In the genomic region with DNA sequence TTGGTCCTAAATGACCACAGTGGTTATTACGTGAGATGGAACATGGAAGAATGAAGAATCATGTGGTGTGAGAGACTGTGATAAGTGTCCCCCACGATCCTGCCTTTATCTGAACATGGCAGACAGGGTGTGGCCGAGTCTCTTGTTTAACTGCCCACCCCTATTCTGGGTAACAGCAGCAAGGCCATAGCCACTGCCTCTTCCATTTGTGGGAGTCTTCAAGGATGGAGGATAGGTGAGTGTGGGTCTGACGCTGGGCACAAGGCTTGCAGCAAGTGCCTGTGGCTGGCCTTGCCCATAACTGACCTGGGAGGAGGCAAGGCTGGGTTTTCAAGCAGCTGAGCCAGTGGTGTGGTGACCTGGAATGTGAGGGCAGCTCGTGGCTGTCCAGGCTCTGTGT, we compare ENCODE assay signal across 14 mouse cellular contexts. TPM values are rescaled to one million over a fixed set of nuclear protein-coding genes. Genes with fewer than 3 reads are reported as not detected.
DNase-seq lines count a peak whose midpoint lies in the region; ATAC-seq and TF ChIP-seq lines count a peak whose summit lies in the region.
"Had no signal": no experiment of that assay in that cellular context is flagged by ENCODE, and none has a peak within 500 bp of the region (broad histone marks: within the 10 kb centered on the region; RNA-seq: fewer than 3 reads in every experiment).

No protein-coding gene starts in this region.

- H3K4me1 ChIP-seq in hindbrain, embryonic 12.5 days: peaks cover 40% of the 10 kb centered on the region
- H3K4me1 ChIP-seq in hindbrain, postnatal 0 days (ENCODE audit: insufficient read depth, low read length): no peaks in the 10 kb centered on the region
- peaks cover 76% of the 10 kb centered on the region for H3K4me1 ChIP-seq in liver, embryonic 15.5 days (replicated peaks)
- H3K4me1 ChIP-seq: limb, embryonic 15.5 days had no signal

- H3K4me2 ChIP-seq in hindbrain, embryonic 12.5 days (replicated peaks): no peak overlapping the region
- H3K4me2 ChIP-seq in hindbrain, postnatal 0 days (ENCODE audit: low read depth, low read length): no peak overlapping the region
- peak overlapping the region; percentile 81 for H3K4me2 ChIP-seq in liver, embryonic 15.5 days
- H3K4me2 ChIP-seq: limb, embryonic 15.5 days had no signal

- no peak for ATAC-seq in hindbrain, embryonic 12.5 days (ENCODE audit: low FRiP score)
- no peak for ATAC-seq in hindbrain, postnatal 0 days
- peak; percentile 92 for ATAC-seq in liver, embryonic 15.5 days (ENCODE audit: insufficient read depth)
- ATAC-seq: activated CD4-positive, CD25-positive, alpha-beta regulatory T cell, adult 4 months had no signal

- H3K9me3 ChIP-seq in hindbrain, embryonic 12.5 days (replicated peaks): no peaks in the 10 kb centered on the region
- no peaks in the 10 kb centered on the region for H3K9me3 ChIP-seq in hindbrain, postnatal 0 days (ENCODE audit: low read length)
- no peaks in the 10 kb centered on the region for H3K9me3 ChIP-seq in liver, embryonic 15.5 days (replicated peaks)
- H3K9me3 ChIP-seq: limb, embryonic 15.5 days had no signal

- WGBS in hindbrain, embryonic 12.5 days: 73% methylated on average over 5 of the region's 5 CpGs
- WGBS in hindbrain, postnatal 0 days: 77% methylated on average over 5 of the region's 5 CpGs
- WGBS in liver, embryonic 15.5 days (ENCODE audit: insufficient replicate concordance): 15% methylated on average over 5 of the region's 5 CpGs

- no peak overlapping the region for H3K4me3 ChIP-seq in hindbrain, embryonic 12.5 days
- H3K4me3 ChIP-seq in hindbrain, postnatal 0 days (ENCODE audit: low read length): no peak overlapping the region
- peak overlapping the region; percentile 68 for H3K4me3 ChIP-seq in liver, embryonic 15.5 days (replicated peaks)
- H3K4me3 ChIP-seq: limb, embryonic 15.5 days had no signal

- TF ChIP-seq CTCF in hindbrain, postnatal 0 days (IDR thresholded peaks at IDR 0.05; ENCODE audit: low read depth): no peak

- no peak overlapping the region for H3K9ac ChIP-seq in hindbrain, embryonic 12.5 days
- H3K9ac ChIP-seq in hindbrain, postnatal 0 days (replicated peaks; ENCODE audit: low read length): no peak overlapping the region
- peak overlapping the region; percentile 80 for H3K9ac ChIP-seq in liver, embryonic 15.5 days
- H3K9ac ChIP-seq: limb, embryonic 15.5 days had no signal

- H3K27ac ChIP-seq in hindbrain, embryonic 12.5 days: 0 out of 2 replicates have a peak overlapping the region, but pooled peaks have one; percentile 49
- H3K27ac ChIP-seq in hindbrain, postnatal 0 days: no peak overlapping the region
- peak overlapping the region; percentile 93 for H3K27ac ChIP-seq in liver, embryonic 15.5 days (replicated peaks)
- H3K27ac ChIP-seq: limb, embryonic 15.5 days had no signal

- DNase-seq in hindbrain, postnatal 0 days (ENCODE audit: low spot score): no peak
- DNase-seq in testis, postnatal 14 days (ENCODE audit: low spot score): peak; percentile 19
- no peak for DNase-seq in testis, postnatal 10 days (ENCODE audit: low spot score)
- DNase-seq in natural killer cell, adult 2 months (ENCODE audit: low spot score in 2 of 2): no peak
- no peak for DNase-seq in embryo, embryonic 10.5 days (ENCODE audit: low spot score)
- DNase-seq in cerebellum, adult 11-12 months: no peak
- DNase-seq: cerebellum, adult 11 months; gastrocnemius, postnatal 10 days; layer of hippocampus, adult 9-11 months had no signal

- no peaks in the 10 kb centered on the region for H3K27me3 ChIP-seq in hindbrain, embryonic 12.5 days
- H3K27me3 ChIP-seq in hindbrain, postnatal 0 days (ENCODE audit: insufficient read depth, low read length): no peaks in the 10 kb centered on the region
- H3K27me3 ChIP-seq in liver, embryonic 15.5 days: no peaks in the 10 kb centered on the region
- H3K27me3 ChIP-seq: limb, embryonic 15.5 days had no signal

- no peaks in the 10 kb centered on the region for H3K36me3 ChIP-seq in hindbrain, embryonic 12.5 days
- no peaks in the 10 kb centered on the region; the same call in 1 of the 2 replicates for H3K36me3 ChIP-seq in hindbrain, postnatal 0 days (ENCODE audit: insufficient read depth, low read length)
- peaks cover 23% of the 10 kb centered on the region for H3K36me3 ChIP-seq in liver, embryonic 15.5 days (replicated peaks)
- H3K36me3 ChIP-seq: limb, embryonic 15.5 days had no signal

RNA-seq across cellular contexts. Expression of gene Add2, which starts 49.4 kb away (rescaled TPM):
- 115 and 119 TPM in 2 replicates for polyA plus RNA-seq in hindbrain, embryonic 12.5 days (2016; fragmentation: Nextera tagmentation; extraction: Ambion mirVana)
- 132 and 149 TPM in 2 replicates for total RNA-seq in hindbrain, postnatal 0 days (2014; rRNA removed)
- 84.6 and 90.0 TPM in 2 replicates for polyA plus RNA-seq in hindbrain, postnatal 0 days (2015; fragmentation: Nextera tagmentation; extraction: Ambion mirVana)
- polyA plus RNA-seq in liver, embryonic 15.5 days (2015; fragmentation: Nextera tagmentation; extraction: Ambion mirVana): 89.4 and 102 TPM in 2 replicates
- total RNA-seq: CH12.LX had no signal
- polyA plus RNA-seq: activated CD4-positive, CD25-positive, alpha-beta regulatory T cell, adult 4 months had no signal
